Mouse (Mus musculus) liver, adult 2 months (tissue): ENCODE measurements around the gene Hist1h3e.

Source experiments
- CTCF ChIP-seq: fragments of 200-500 bp; IDR thresholded peaks from 2 replicates; pipeline ENCODE4 v1.5.1; 2011; ENCODE audit warnings: low read depth, low read length, control low read depth
- POLR2A ChIP-seq: fragments of 200-500 bp; IDR thresholded peaks from 2 replicates; pipeline ENCODE4 v1.6.1; 2011; ENCODE audit warnings: low read length, control low read depth; ENCODE audit not compliant: insufficient read depth; ENCODE audit errors: extremely low read depth

- TF ChIP-seq CTCF (no peak), POLR2A (no peak)
Observed at GRCm38 (mm10) chr13:23609844-23610243, 47.7 kb upstream of the Hist1h3e start.
